Mouse (Mus musculus) heart, embryonic 16.5 days (tissue): Measurements from ENCODE around the gene Srrd. TPM values are rescaled to one million over a fixed set of nuclear protein-coding genes. Genes with fewer than 3 reads are reported as not detected.

Experiments used
- ATAC-seq: fragments of 200-750 bp; cut with Nextera tagmentation; replicated peaks from 2 replicates; pipeline ENCODE4 v1.8.0; 2017; ENCODE audit warnings: moderate number of reproducible peaks; ENCODE audit not compliant: insufficient read depth, low FRiP score; ENCODE audit errors: extremely low read depth
- H3K27ac ChIP-seq: fragments of 300-500 bp; sonication (generic); 2 replicates; pipeline ENCODE4 v1.5.1; 2014; ENCODE audit warnings: mild to moderate bottlenecking, low read length, control low read depth, moderate library complexity
- H3K27me3 ChIP-seq: fragments of 300-500 bp; sonication (generic); 2 replicates; pipeline ENCODE4 v1.6.1; 2014; ENCODE audit warnings: low read length, mixed read lengths; ENCODE audit not compliant: control insufficient read depth, insufficient read depth
- H3K36me3 ChIP-seq: fragments of 300-500 bp; sonication (generic); 2 replicates; pipeline ENCODE4 v1.6.1; 2014; ENCODE audit not compliant: control insufficient read depth, insufficient read depth
- H3K4me1 ChIP-seq: fragments of 300-500 bp; sonication (generic); 2 replicates; pipeline ENCODE4 v1.6.1; 2014; ENCODE audit warnings: low read length, mixed read lengths; ENCODE audit not compliant: control insufficient read depth, insufficient read depth
- H3K4me2 ChIP-seq: fragments of 300-500 bp; sonication (generic); 2 replicates; pipeline ENCODE4 v1.6.1; 2014; ENCODE audit warnings: low read depth, mild to moderate bottlenecking, control low read depth, low read length
- H3K4me3 ChIP-seq: fragments of 300-500 bp; sonication (generic); 2 replicates; pipeline ENCODE4 v1.5.1; 2014; ENCODE audit warnings: mild to moderate bottlenecking, control low read depth, low read length
- H3K9ac ChIP-seq: fragments of 300-500 bp; sonication (generic); 2 replicates; pipeline ENCODE4 v1.6.1; 2014; ENCODE audit warnings: low read length, control low read depth
- H3K9me3 ChIP-seq: fragments of 300-500 bp; sonication (generic); replicated peaks from 2 replicates; pipeline ENCODE4 v1.6.1; 2016; ENCODE audit warnings: low read length; ENCODE audit not compliant: control insufficient read depth
- WGBS: fragments of 180-500 bp; shearing (Covaris S2); extraction: QIAGEN DNeasy Blood & Tissue Kit; methylation state at CpG from one replicate; pipeline ENCODE4 v1.1.7; 2014; 5-methylcytosine and 5-hydroxymethylcytosine counted together
- polyA plus RNA-seq: library from polyadenylated mRNA; unstranded; fragments of >200 nt; fragmentation: Nextera tagmentation; extraction: Ambion mirVana; gene quantifications from 2 replicates; pipeline ENCODE4 v1.2.1, GENCODE M21; 2015

Gene Srrd
- polyA plus RNA-seq, 1 experiment from 2014 or later: 23.5 TPM

DNA sequence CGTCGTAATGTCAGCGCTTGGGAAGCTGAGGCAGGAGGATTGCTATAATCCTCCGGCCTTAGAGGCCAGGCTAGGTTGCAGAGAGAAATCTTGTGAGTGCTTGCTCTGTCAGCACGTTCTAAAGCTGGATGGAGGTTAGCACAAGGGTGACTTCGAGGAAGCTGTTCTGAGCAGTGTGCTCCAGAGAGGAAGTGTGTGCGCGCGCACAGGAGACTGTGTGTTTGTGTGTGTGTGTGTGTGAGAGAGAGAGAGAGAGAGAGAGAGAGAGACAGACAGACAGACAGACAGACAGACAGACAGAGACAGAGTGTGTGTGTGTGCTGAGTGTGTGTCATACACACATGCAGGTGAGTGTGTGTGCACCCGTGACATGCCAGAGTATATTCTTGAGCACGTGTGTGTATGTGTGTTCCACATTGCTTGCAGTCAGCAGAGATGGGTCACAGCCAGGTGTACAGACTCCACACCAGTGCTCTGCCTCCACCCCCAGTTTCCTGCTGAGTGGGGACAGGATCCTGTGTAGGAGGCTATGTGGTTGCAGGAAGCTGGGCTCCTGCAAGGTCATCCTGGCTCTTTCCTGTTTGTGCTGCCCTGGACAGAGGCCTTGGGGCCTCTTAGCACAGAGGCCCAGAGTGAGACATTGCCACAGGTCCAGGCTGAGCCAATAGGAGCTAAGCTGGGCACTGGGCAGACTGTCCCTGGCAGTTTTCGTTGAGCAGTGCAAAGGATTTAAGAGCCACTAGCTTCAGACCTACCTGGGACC is 44.4 kb downstream of the Srrd start:
- Histone ChIP-seq H3K27me3 (no peaks in the 10 kb centered on the region), H3K4me3 (no peak overlapping the region), H3K9me3 (no peaks in the 10 kb centered on the region), H3K27ac (peak overlapping the region; percentile 80), H3K9ac (no peak overlapping the region), H3K4me2 (no peak overlapping the region), H3K4me1 (peaks cover 39% of the 10 kb centered on the region), H3K36me3 (no peaks in the 10 kb centered on the region)
- ATAC-seq: peak; percentile 67; the same call in 1 of the 2 replicates
- 66% methylated on average over 12 of the region's 12 CpGs for WGBS

DNA sequence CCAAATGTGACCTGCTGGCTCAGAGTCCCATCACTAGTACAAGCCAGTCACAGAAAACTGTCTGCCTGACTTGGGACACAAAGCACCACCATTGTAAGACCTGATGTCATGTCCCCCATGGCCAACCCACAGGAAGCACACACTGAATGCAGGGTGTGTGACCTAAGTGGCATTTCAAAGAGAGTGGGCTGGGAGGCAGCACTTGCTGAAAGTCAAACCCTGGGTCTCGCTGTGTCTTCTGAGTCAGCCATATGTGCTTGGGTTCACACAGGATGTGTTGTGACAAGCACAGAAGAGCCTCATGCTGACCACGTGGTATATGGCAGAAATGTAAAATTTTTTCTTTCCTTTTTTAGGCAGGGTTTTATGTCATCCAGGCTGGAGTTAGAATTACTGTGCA is 45.6 kb downstream of the Srrd start:
- ATAC-seq: no peak
- Histone ChIP-seq H3K9ac (no peak overlapping the region), H3K9me3 (no peaks in the 10 kb centered on the region), H3K4me3 (no peak overlapping the region), H3K4me2 (no peak overlapping the region), H3K4me1 (peaks cover 40% of the 10 kb centered on the region), H3K36me3 (no peaks in the 10 kb centered on the region), H3K27ac (peak overlapping the region; percentile 80), H3K27me3 (no peaks in the 10 kb centered on the region)
- 54% methylated on average over 2 of the region's 2 CpGs for WGBS

DNA sequence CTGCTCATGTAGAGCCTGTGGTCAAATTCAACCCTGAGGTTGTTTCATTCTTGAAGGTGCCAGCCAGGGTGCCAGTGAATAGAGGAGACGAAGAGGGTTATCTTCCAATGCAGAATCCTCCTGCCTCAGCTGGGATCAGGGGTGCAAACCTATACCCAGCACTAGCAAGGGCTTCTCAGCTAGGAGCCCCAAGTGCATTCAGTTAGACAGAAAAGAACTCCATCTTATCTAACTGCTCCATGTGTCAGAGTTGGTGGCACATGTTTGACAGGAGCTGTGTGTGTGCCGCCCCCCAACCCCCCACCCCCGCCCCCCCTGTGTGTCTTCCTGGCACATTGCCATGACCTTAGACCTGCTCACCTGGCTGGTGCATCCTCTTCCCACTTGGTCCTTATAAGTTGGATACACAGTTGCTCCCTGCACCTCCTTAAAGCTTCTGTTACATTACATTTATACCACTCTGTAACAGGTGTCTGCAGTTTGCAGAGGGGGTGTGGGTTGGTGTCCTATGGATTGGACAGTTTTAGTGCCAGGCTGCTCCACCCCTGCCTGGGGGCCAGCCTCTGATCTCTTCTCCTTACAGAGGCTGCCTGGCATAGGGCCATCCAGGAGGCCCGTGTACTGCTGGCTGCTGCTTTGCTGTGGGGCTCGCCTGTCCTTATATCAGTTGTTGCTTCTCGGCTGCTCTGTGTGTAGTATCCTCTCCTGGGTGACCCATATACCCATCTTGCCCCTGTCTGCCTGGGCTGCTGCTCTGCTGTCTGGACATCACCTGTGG is 46.2 kb downstream of the Srrd start:
- Histone ChIP-seq H3K9ac (no peak overlapping the region), H3K4me1 (peaks cover 39% of the 10 kb centered on the region), H3K27me3 (no peaks in the 10 kb centered on the region), H3K4me2 (no peak overlapping the region), H3K4me3 (no peak overlapping the region), H3K27ac (peak overlapping the region; percentile 80), H3K36me3 (no peaks in the 10 kb centered on the region), H3K9me3 (no peaks in the 10 kb centered on the region)
- WGBS: 30% methylated on average over 6 of the region's 6 CpGs
- 0 out of 2 replicates have a peak, but pooled peaks have one; percentile 11 for ATAC-seq

DNA sequence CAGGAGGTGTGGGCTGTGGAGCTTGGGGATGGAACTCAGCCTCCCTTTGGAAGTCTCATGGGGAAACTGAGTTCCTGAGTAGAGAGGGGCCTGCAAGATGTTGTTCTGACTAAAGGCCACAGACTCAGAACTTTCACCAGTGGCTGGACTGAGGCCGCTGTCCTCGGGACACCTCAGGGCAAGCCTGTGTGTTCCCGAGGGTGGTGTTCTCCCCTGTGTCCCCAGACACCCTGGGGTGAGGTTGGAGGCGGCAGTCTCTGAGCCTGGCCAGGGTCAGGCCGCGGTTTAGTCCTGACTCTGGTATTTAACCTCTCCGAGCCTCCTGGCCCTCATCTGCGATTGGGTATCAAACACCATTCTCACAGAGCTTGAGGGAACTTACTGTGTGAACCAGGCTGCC is 47.3 kb downstream of the Srrd start:
- Histone ChIP-seq H3K36me3 (no peaks in the 10 kb centered on the region), H3K4me3 (no peak overlapping the region), H3K9ac (no peak overlapping the region), H3K4me2 (no peak overlapping the region), H3K9me3 (no peaks in the 10 kb centered on the region), H3K4me1 (peaks cover 40% of the 10 kb centered on the region), H3K27me3 (no peaks in the 10 kb centered on the region), H3K27ac (no peak overlapping the region)
- ATAC-seq: no peak
- WGBS: 74% methylated on average over 8 of the region's 8 CpGs

DNA sequence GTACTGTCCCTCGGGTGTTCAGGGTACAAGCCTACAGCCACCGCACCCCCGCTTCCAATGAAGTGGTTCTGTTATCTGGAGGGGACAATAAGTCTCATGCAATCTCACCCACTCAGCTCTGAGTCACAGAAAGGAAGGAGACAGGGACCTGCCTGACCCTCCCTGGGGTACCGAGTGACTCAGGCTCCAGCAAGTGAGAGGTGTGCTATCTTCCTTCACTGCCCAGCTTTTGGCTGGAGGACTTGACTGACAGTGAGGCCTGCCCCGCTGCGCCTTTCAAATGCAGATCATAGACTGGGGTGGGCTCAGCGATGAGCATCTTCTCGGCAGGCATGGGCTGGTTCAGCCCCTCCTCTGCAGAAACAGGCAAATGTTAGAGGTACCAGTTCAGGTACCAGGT is 47.7 kb downstream of the Srrd start:
- WGBS: 47% methylated on average over 8 of the region's 8 CpGs
- Histone ChIP-seq H3K9ac (no peak overlapping the region), H3K27me3 (no peaks in the 10 kb centered on the region), H3K4me1 (peaks cover 42% of the 10 kb centered on the region), H3K9me3 (no peaks in the 10 kb centered on the region), H3K4me2 (no peak overlapping the region), H3K4me3 (no peak overlapping the region), H3K36me3 (no peaks in the 10 kb centered on the region), H3K27ac (no peak overlapping the region)
- no peak for ATAC-seq

DNA sequence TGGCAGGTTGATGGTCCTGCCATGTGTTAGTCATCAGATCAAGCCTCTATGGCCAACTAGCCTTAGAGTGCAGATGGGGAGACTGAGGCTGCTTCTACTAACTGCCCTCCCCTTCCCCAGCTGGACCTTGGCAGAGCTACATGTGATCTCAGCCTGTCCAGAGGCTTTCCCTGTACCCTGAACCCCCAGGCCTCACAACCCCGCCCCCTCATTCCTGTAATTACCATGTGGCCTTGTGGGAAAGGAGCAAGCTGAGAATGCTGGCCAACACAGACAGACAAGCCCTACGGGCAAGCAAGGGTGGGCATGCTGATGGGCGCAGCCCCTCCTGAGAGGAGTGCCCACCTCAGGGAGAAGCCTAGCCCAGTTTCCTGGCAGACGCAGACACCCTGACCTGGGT is 48.1 kb downstream of the Srrd start:
- no peak for ATAC-seq
- no peak overlapping the region for H3K9ac ChIP-seq
- H3K36me3 ChIP-seq: no peaks in the 10 kb centered on the region
- H3K4me3 ChIP-seq: no peak overlapping the region
- peaks cover 42% of the 10 kb centered on the region for H3K4me1 ChIP-seq
- no peak overlapping the region for H3K27ac ChIP-seq
- H3K27me3 ChIP-seq: no peaks in the 10 kb centered on the region
- no peak overlapping the region for H3K4me2 ChIP-seq
- WGBS: 75% methylated on average over 4 of the region's 4 CpGs
- H3K9me3 ChIP-seq: no peaks in the 10 kb centered on the region

DNA sequence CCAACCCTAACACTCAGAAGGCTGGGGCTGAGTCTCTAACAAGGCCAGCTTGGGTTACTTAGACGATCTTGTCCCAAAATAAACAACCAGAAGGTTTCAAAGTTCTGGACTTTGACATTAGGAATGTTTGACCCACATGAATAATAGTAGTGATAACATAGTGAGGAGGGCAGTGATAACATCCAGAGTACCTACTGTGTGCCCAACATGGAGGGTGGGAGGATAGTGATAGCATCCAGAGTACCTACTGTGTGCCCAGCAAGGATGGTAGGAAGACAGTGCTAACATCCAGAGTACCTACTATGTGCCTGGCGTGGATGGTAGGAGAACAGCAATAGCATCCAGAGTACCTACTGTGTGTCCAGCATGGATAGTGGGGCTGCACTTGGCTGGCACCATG is 49.0 kb downstream of the Srrd start:
- no peak for ATAC-seq
- no peak overlapping the region for H3K4me3 ChIP-seq
- no peaks in the 10 kb centered on the region for H3K27me3 ChIP-seq
- no peak overlapping the region for H3K4me2 ChIP-seq
- peaks cover 41% of the 10 kb centered on the region for H3K4me1 ChIP-seq
- no peak overlapping the region for H3K27ac ChIP-seq
- 57% methylated on average over 2 of the region's 2 CpGs for WGBS
- H3K9ac ChIP-seq: no peak overlapping the region
- no peaks in the 10 kb centered on the region for H3K36me3 ChIP-seq
- H3K9me3 ChIP-seq: no peaks in the 10 kb centered on the region

DNA sequence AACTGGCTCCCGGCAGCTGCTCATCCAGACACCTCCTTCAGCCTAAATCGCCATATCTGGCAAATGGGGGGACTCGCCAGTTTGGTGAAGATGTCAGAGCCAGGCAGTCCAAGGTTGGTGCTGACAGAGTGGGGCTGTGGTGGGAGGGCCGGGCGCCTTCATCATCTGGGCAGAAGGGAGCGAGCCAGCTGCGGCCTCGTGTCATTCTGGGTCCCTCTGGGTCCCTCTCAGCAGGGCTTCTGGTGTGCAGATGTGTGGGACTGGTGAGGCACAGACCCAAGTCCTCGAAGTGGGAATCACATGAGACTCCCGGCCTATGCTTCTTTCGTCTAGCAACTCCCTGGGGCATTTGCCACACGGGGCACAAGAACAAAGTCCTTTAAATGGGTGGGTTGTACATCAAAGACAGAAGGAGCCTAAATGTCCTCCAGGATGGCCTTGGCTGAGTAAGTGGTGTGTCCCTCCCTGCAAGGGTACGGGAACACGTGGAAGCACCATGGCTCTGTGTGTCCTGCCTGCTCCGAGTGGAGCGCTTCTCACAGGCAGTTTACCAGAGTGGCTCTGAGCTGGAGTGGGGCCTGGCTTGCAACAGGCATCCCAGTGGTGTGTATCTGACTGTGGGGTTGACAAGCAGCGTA is 50.4 kb downstream of the Srrd start:
- H3K4me2 ChIP-seq: no peak overlapping the region
- H3K27ac ChIP-seq: no peak overlapping the region
- H3K9ac ChIP-seq: no peak overlapping the region
- WGBS: 76% methylated on average over 17 of the region's 17 CpGs
- no peak overlapping the region for H3K4me3 ChIP-seq
- peaks cover 38% of the 10 kb centered on the region for H3K4me1 ChIP-seq
- no peak for ATAC-seq
- no peaks in the 10 kb centered on the region for H3K9me3 ChIP-seq
- H3K36me3 ChIP-seq: no peaks in the 10 kb centered on the region
- no peaks in the 10 kb centered on the region for H3K27me3 ChIP-seq

- H3K27ac ChIP-seq: no peak overlapping the region
- no peak for ATAC-seq
- 83% methylated on average over 5 of the region's 5 CpGs for WGBS
- H3K36me3 ChIP-seq: no peaks in the 10 kb centered on the region
- peaks cover 33% of the 10 kb centered on the region for H3K4me1 ChIP-seq
- H3K4me3 ChIP-seq: no peak overlapping the region
- H3K9me3 ChIP-seq: no peaks in the 10 kb centered on the region
- H3K9ac ChIP-seq: no peak overlapping the region
- H3K27me3 ChIP-seq: no peaks in the 10 kb centered on the region
- no peak overlapping the region for H3K4me2 ChIP-seq
These were observed 51.0 kb downstream of the Srrd start for GRCm38 (mm10) chr5:112291866-112292265.
